Mouse (Mus musculus) CH12.LX (cell line): ENCODE data around the gene Copg2. TPM values are rescaled to one million over a fixed set of nuclear protein-coding genes. Genes with fewer than 3 reads are reported as not detected.

Experiments used
- DNase-seq: peaks from one replicate; pipeline ENCODE4 v3.0.0-alpha.2; 2013; ENCODE audit errors: extremely low read depth
- H3K27ac ChIP-seq: 2 replicates; pipeline ENCODE4 v1.5.1; 2012; ENCODE audit warnings: low read depth, mild to moderate bottlenecking, control low read depth, moderate library complexity; ENCODE audit not compliant: insufficient read depth
- H3K27me3 ChIP-seq: replicated peaks from 2 replicates; pipeline ENCODE3; 2012; ENCODE audit warnings: inconsistent platforms
- H3K36me3 ChIP-seq, 2 experiments: replicated peaks in 1 of 2; 2 replicates each; pipeline versions ENCODE3 to v1.6.1; 2012; ENCODE audit warnings: inconsistent platforms in 1 of 2, low read length in 1 of 2, mild to moderate bottlenecking in 1 of 2, mixed read lengths in 1 of 2, moderate library complexity in 1 of 2; ENCODE audit not compliant: control insufficient read depth in 1 of 2, insufficient read depth in 1 of 2
- H3K4me1 ChIP-seq, 2 experiments: 2 replicates each; pipeline ENCODE4 v1.6.1; 2012; ENCODE audit warnings: inconsistent platforms in 1 of 2, moderate library complexity in 1 of 2; ENCODE audit not compliant: insufficient read depth in 2 of 2, control insufficient read depth in 1 of 2
- H3K4me2 ChIP-seq: 2 replicates; pipeline ENCODE4 v1.6.1; 2012; ENCODE audit warnings: low read depth, mild to moderate bottlenecking, control low read depth; ENCODE audit not compliant: poor library complexity, insufficient read depth, severe bottlenecking
- H3K4me3 ChIP-seq, 3 experiments: fragments of 150-350 bp in 1 of 3; sonication (generic) in 1 of 3; replicated peaks in 1 of 3; 2 replicates each; pipeline versions ENCODE3 to v1.5.1; 2011 to 2012; ENCODE audit warnings: low read depth in 2 of 3, low read length in 2 of 3, mild to moderate bottlenecking in 2 of 3, moderate library complexity in 2 of 3, control low read depth in 1 of 3, improper control_type of control experiment in 1 of 3, inconsistent platforms in 1 of 3, mixed read lengths in 1 of 3; ENCODE audit not compliant: poor library complexity in 1 of 3
- H3K79me2 ChIP-seq: replicated peaks from 2 replicates; pipeline ENCODE4 v1.6.1; 2012; ENCODE audit warnings: mild to moderate bottlenecking, moderate library complexity; ENCODE audit not compliant: control insufficient read depth, poor library complexity, insufficient read depth, severe bottlenecking; ENCODE audit errors: extremely low read depth
- H3K9ac ChIP-seq: 2 replicates; pipeline ENCODE4 v1.6.1; 2012; ENCODE audit warnings: low read depth, mild to moderate bottlenecking, control low read depth, moderate library complexity; ENCODE audit not compliant: insufficient read depth
- H3K9me3 ChIP-seq: replicated peaks from 2 replicates; pipeline ENCODE3; 2012; ENCODE audit warnings: low read length, inconsistent platforms, mixed read lengths
- BHLHE40 ChIP-seq: IDR thresholded peaks from 2 replicates; pipeline ENCODE4 v1.6.1; 2011; ENCODE audit warnings: mild to moderate bottlenecking, low read depth, low read length, improper control_type of control experiment
- CTCF ChIP-seq, 2 experiments: IDR thresholded peaks in 1 of 2; conservative IDR thresholded peaks in 1 of 2; 2 replicates each; pipeline ENCODE4 v1.5.1; 2011 to 2012; ENCODE audit warnings: low read depth in 2 of 2, low read length in 2 of 2, improper control_type of control experiment in 1 of 2, inconsistent platforms in 1 of 2, mild to moderate bottlenecking in 1 of 2, moderate library complexity in 1 of 2
- EP300 ChIP-seq: IDR thresholded peaks from 2 replicates; pipeline ENCODE4 v1.6.1; 2011; ENCODE audit warnings: low read length, improper control_type of control experiment
- HCFC1 ChIP-seq: IDR thresholded peaks from 2 replicates; pipeline ENCODE4 v1.6.1; 2012; ENCODE audit warnings: low read depth, mild to moderate bottlenecking, inconsistent platforms, low read length, improper control_type of control experiment
- JUND ChIP-seq: conservative IDR thresholded peaks from 2 replicates; pipeline ENCODE4 v1.6.1; 2011; ENCODE audit warnings: low read depth, low read length, improper control_type of control experiment
- MAZ ChIP-seq: IDR thresholded peaks from 2 replicates; pipeline ENCODE4 v1.6.1; 2012; ENCODE audit warnings: low read depth, mild to moderate bottlenecking, inconsistent platforms, low read length, improper control_type of control experiment, moderate library complexity
- MXI1 ChIP-seq: IDR thresholded peaks from 2 replicates; pipeline ENCODE4 v1.6.1; 2011; ENCODE audit warnings: mild to moderate bottlenecking, low read depth, low read length, improper control_type of control experiment
- TCF12 ChIP-seq: IDR thresholded peaks from 2 replicates; pipeline ENCODE4 v1.6.1; 2014; ENCODE audit warnings: low read depth, mild to moderate bottlenecking, inconsistent platforms, low read length, improper control_type of control experiment
- ZC3H11A ChIP-seq: IDR thresholded peaks from 2 replicates; pipeline ENCODE4 v1.6.1; 2012; ENCODE audit warnings: low read depth, mild to moderate bottlenecking, inconsistent platforms, low read length, improper control_type of control experiment
- dilution Hi-C: fragments of 300-500 bp; cut with MboI; formaldehyde crosslinking; loops from 2 replicates; pipeline ENCODE4 v1.14.3; 2020; ENCODE audit warnings: low sequenced_read_pairs; ENCODE audit not compliant: extremely low pct_unique_long_range_greater_than_20kb, extremely low pct_ligation_motif_present
- in situ Hi-C: fragments of 300-500 bp; cut with MboI; formaldehyde crosslinking; loops from 3 replicates; pipeline ENCODE4 v1.14.3; 2019; ENCODE audit warnings: low sequenced_read_pairs, low pct_ligation_motif_present, low pct_unique_long_range_greater_than_20kb, mixed read lengths
- polyA plus RNA-seq: library from polyadenylated mRNA; unstranded; fragments of >175 nt; gene quantifications from 2 replicates; pipeline ENCODE4 v1.2.1, GENCODE M21; 2012; ENCODE audit warnings: low read depth; ENCODE audit not compliant: insufficient read length
- total RNA-seq, 2 experiments: library from RNA; depleted of rRNA; stranded (reverse); fragments of 300-350 nt in 1 of 2; fragments of >200 nt in 1 of 2; gene quantifications; 2 replicates each; pipeline ENCODE4 v1.2.3; 2012 to 2014

Copg2 gene
- total and polyA plus RNA-seq, 3 experiments, result 23.3 to 43.7 (median 28.9) TPM

- no peaks in the 10 kb centered on the region for H3K36me3 ChIP-seq
- no peak overlapping the region for H3K4me3 ChIP-seq
- in situ Hi-C loops (no loop called here), dilution Hi-C loops (no loop called here)
- peaks cover 3 to 8% of the 10 kb centered on the region in 2 experiments; a peak in 3 of 4 replicates for H3K4me1 ChIP-seq
- H3K79me2 ChIP-seq, result no peaks in the 10 kb centered on the region
- H3K27me3 ChIP-seq, result no peaks in the 10 kb centered on the region
- no peak for TF ChIP-seq BHLHE40
- no peak for TF ChIP-seq MXI1
- no peak for TF ChIP-seq ZC3H11A
- TF ChIP-seq JUND, result no peak
- TF ChIP-seq MAZ, result no peak
- TF ChIP-seq EP300, result no peak
- TF ChIP-seq HCFC1, result no peak
- TF ChIP-seq TCF12, result no peak
- no peak for TF ChIP-seq CTCF (conservative IDR thresholded peaks at IDR 0.05 in 1 of 2, IDR thresholded peaks at IDR 0.05 in 1 of 2; ENCODE audit: low read depth in 2 of 2, low read length in 2 of 2)
- H3K9ac ChIP-seq, result no peak overlapping the region
- no peak overlapping the region for H3K4me2 ChIP-seq
- H3K9me3 ChIP-seq, result no peaks in the 10 kb centered on the region
- H3K27ac ChIP-seq, result no peak overlapping the region
- no peak for DNase-seq
These were observed 198.6 kb downstream of the Copg2 start for GRCm38 (mm10) chr6:30698036-30698435.

Other genes with a start within 250 kb of the Copg2 start
- gene Cep41, start 203.0 kb downstream of the Copg2 start, total RNA-seq (2012; rRNA removed), result 4.2 and 4.5 TPM in 2 replicates
- gene Cep41, start 203.0 kb downstream of the Copg2 start, total RNA-seq (2014; rRNA removed), result 9.0 and 11.4 TPM in 2 replicates
- gene Cep41, start 203.0 kb downstream of the Copg2 start, polyA plus RNA-seq, result 7.1 and 8.7 TPM in 2 replicates
- 0.08 and 0.13 TPM in 2 replicates for gene Mest, start 173.2 kb downstream of the Copg2 start, total RNA-seq (2012; rRNA removed)
- gene Mest, start 173.2 kb downstream of the Copg2 start, total RNA-seq (2014; rRNA removed), result not detected in 2 replicates
- gene Mest, start 173.2 kb downstream of the Copg2 start, polyA plus RNA-seq, result 0.42 TPM in 1 of 2 replicates, not detected in the other
- gene Tsga13, start 18.8 kb upstream of the Copg2 start, total RNA-seq (2012; rRNA removed), result not detected in 2 replicates
- not detected in 2 replicates for gene Tsga13, start 18.8 kb upstream of the Copg2 start, total RNA-seq (2014; rRNA removed)
- not detected in 2 replicates for gene Tsga13, start 18.8 kb upstream of the Copg2 start, polyA plus RNA-seq
- gene Klf14, start 62.3 kb upstream of the Copg2 start, total RNA-seq (2012; rRNA removed), result not detected in 2 replicates
- not detected in 2 replicates for gene Klf14, start 62.3 kb upstream of the Copg2 start, total RNA-seq (2014; rRNA removed)
- not detected in 2 replicates for gene Klf14, start 62.3 kb upstream of the Copg2 start, polyA plus RNA-seq